Mouse (Mus musculus): ENCODE data around the gene Efcab11. TPM values are rescaled to one million over a fixed set of nuclear protein-coding genes. Genes with fewer than 3 reads are reported as not detected.

The Efcab11 gene
- total and polyA plus RNA-seq, 3 experiments, result 5.8 to 19.9 (median 8.0) TPM

- no peak for ATAC-seq (ENCODE audit: extremely low read depth, insufficient number of reproducible peaks, low FRiP score, poor library complexity, severe bottlenecking)
- no peaks in the 10 kb centered on the region for H3K4me1 ChIP-seq (ENCODE audit: insufficient read depth, low read depth, low read length)
- TF ChIP-seq POLR2AphosphoS5 (IDR thresholded peaks at IDR 0.05; ENCODE audit: insufficient replicate concordance, low read depth, low read length) (no peak), TAL1 (conservative IDR thresholded peaks at IDR 0.05; ENCODE audit: low read depth, low read length) (no peak), CTCF (IDR thresholded peaks at IDR 0.05; ENCODE audit: low read depth, low read length) (no peak)
- DNase-seq (ENCODE audit: low spot score), result no peak
- no peaks in the 10 kb centered on the region for H3K36me3 ChIP-seq (replicated peaks)
- peaks cover 4% of the 10 kb centered on the region; the same call in 1 of the 2 replicates for H3K9me3 ChIP-seq (replicated peaks)
- H3K4me3 ChIP-seq (ENCODE audit: low read depth, low read length), result no peak overlapping the region
- peaks cover 6% of the 10 kb centered on the region; the same call in 1 of the 2 replicates for H3K27me3 ChIP-seq (ENCODE audit: insufficient read depth, low read length)
Observed at GRCm38 (mm10) chr12:99771018-99771417, 113.2 kb downstream of the Efcab11 start.

GRCm38 (mm10) chr12:99769626-99770025, 114.6 kb downstream of the Efcab11 start:
- Histone ChIP-seq H3K4me3 (ENCODE audit: low read depth, low read length) (no peak overlapping the region), H3K27me3 (ENCODE audit: insufficient read depth, low read length) (peaks cover 6% of the 10 kb centered on the region; the same call in 1 of the 2 replicates), H3K4me1 (ENCODE audit: insufficient read depth, low read depth, low read length) (no peaks in the 10 kb centered on the region), H3K9me3 (replicated peaks) (peaks cover 4% of the 10 kb centered on the region; the same call in 1 of the 2 replicates), H3K36me3 (replicated peaks) (no peaks in the 10 kb centered on the region)
- TF ChIP-seq POLR2AphosphoS5 (IDR thresholded peaks at IDR 0.05; ENCODE audit: insufficient replicate concordance, low read depth, low read length), result no peak
- TF ChIP-seq TAL1 (conservative IDR thresholded peaks at IDR 0.05; ENCODE audit: low read depth, low read length), result no peak
- no peak for TF ChIP-seq GATA2 (IDR thresholded peaks at IDR 0.05; ENCODE audit: borderline replicate concordance, low read depth, low read length)
- no peak for TF ChIP-seq CTCF (IDR thresholded peaks at IDR 0.05; ENCODE audit: low read depth, low read length)
- TF ChIP-seq GATA1 (IDR thresholded peaks at IDR 0.05; ENCODE audit: borderline replicate concordance, low read length), result no peak
- ATAC-seq (ENCODE audit: extremely low read depth, insufficient number of reproducible peaks, low FRiP score, poor library complexity, severe bottlenecking), result no peak
- DNase-seq (ENCODE audit: low spot score), result no peak

- Histone ChIP-seq H3K27me3 (ENCODE audit: insufficient read depth, low read length) (peaks cover 6% of the 10 kb centered on the region; the same call in 1 of the 2 replicates), H3K36me3 (replicated peaks) (no peaks in the 10 kb centered on the region), H3K4me1 (ENCODE audit: insufficient read depth, low read depth, low read length) (no peaks in the 10 kb centered on the region), H3K4me3 (ENCODE audit: low read depth, low read length) (no peak overlapping the region), H3K9me3 (replicated peaks) (peaks cover 4% of the 10 kb centered on the region; the same call in 1 of the 2 replicates)
- TF ChIP-seq TAL1 (conservative IDR thresholded peaks at IDR 0.05; ENCODE audit: low read depth, low read length) (no peak), GATA2 (IDR thresholded peaks at IDR 0.05; ENCODE audit: borderline replicate concordance, low read depth, low read length) (no peak), CTCF (IDR thresholded peaks at IDR 0.05; ENCODE audit: low read depth, low read length) (no peak), GATA1 (IDR thresholded peaks at IDR 0.05; ENCODE audit: borderline replicate concordance, low read length) (no peak)
- no peak for DNase-seq (ENCODE audit: low spot score)
- ATAC-seq (ENCODE audit: extremely low read depth, insufficient number of reproducible peaks, low FRiP score, poor library complexity, severe bottlenecking), result no peak
Observed at GRCm38 (mm10) chr12:99767691-99768090, 116.5 kb downstream of the Efcab11 start.

GRCm38 (mm10) chr12:99765979-99766378, 118.3 kb downstream of the Efcab11 start:
- ATAC-seq (ENCODE audit: extremely low read depth, insufficient number of reproducible peaks, low FRiP score, poor library complexity, severe bottlenecking) (no peak), DNase-seq (ENCODE audit: low spot score) (no peak)
- Histone ChIP-seq H3K4me3 (ENCODE audit: low read depth, low read length) (no peak overlapping the region), H3K9me3 (replicated peaks) (peaks cover 4% of the 10 kb centered on the region; the same call in 1 of the 2 replicates), H3K36me3 (replicated peaks) (no peaks in the 10 kb centered on the region), H3K4me1 (ENCODE audit: insufficient read depth, low read depth, low read length) (no peaks in the 10 kb centered on the region), H3K27me3 (ENCODE audit: insufficient read depth, low read length) (0 out of 2 replicates have a peak, but pooled peaks cover 3% of the 10 kb centered on the region)
- TF ChIP-seq TAL1 (conservative IDR thresholded peaks at IDR 0.05; ENCODE audit: low read depth, low read length), result no peak
- TF ChIP-seq POLR2AphosphoS5 (IDR thresholded peaks at IDR 0.05; ENCODE audit: insufficient replicate concordance, low read depth, low read length), result no peak
- TF ChIP-seq GATA2 (IDR thresholded peaks at IDR 0.05; ENCODE audit: borderline replicate concordance, low read depth, low read length), result no peak
- TF ChIP-seq GATA1 (IDR thresholded peaks at IDR 0.05; ENCODE audit: borderline replicate concordance, low read length), result no peak
- TF ChIP-seq CTCF (IDR thresholded peaks at IDR 0.05; ENCODE audit: low read depth, low read length), result no peak

- Histone ChIP-seq H3K9me3 (replicated peaks) (peaks cover 4% of the 10 kb centered on the region; the same call in 1 of the 2 replicates), H3K4me3 (ENCODE audit: low read depth, low read length) (no peak overlapping the region), H3K27me3 (ENCODE audit: insufficient read depth, low read length) (0 out of 2 replicates have a peak, but pooled peaks cover 3% of the 10 kb centered on the region), H3K4me1 (ENCODE audit: insufficient read depth, low read depth, low read length) (no peaks in the 10 kb centered on the region), H3K36me3 (replicated peaks) (no peaks in the 10 kb centered on the region)
- ATAC-seq (ENCODE audit: extremely low read depth, insufficient number of reproducible peaks, low FRiP score, poor library complexity, severe bottlenecking), result no peak
- TF ChIP-seq POLR2AphosphoS5 (IDR thresholded peaks at IDR 0.05; ENCODE audit: insufficient replicate concordance, low read depth, low read length) (no peak), GATA2 (IDR thresholded peaks at IDR 0.05; ENCODE audit: borderline replicate concordance, low read depth, low read length) (no peak), CTCF (IDR thresholded peaks at IDR 0.05; ENCODE audit: low read depth, low read length) (no peak), GATA1 (IDR thresholded peaks at IDR 0.05; ENCODE audit: borderline replicate concordance, low read length) (no peak), TAL1 (conservative IDR thresholded peaks at IDR 0.05; ENCODE audit: low read depth, low read length) (no peak)
- no peak for DNase-seq (ENCODE audit: low spot score)
Observed at GRCm38 (mm10) chr12:99764053-99764452, 120.2 kb downstream of the Efcab11 start.

- Histone ChIP-seq H3K4me3 (ENCODE audit: low read depth, low read length) (no peak overlapping the region), H3K36me3 (replicated peaks) (no peaks in the 10 kb centered on the region), H3K9me3 (replicated peaks) (peaks cover 15% of the 10 kb centered on the region), H3K27me3 (ENCODE audit: insufficient read depth, low read length) (no peaks in the 10 kb centered on the region; the same call in 1 of the 2 replicates), H3K4me1 (ENCODE audit: insufficient read depth, low read depth, low read length) (no peaks in the 10 kb centered on the region)
- TF ChIP-seq CTCF (IDR thresholded peaks at IDR 0.05; ENCODE audit: low read depth, low read length) (no peak), POLR2AphosphoS5 (IDR thresholded peaks at IDR 0.05; ENCODE audit: insufficient replicate concordance, low read depth, low read length) (no peak)
- ATAC-seq (ENCODE audit: extremely low read depth, insufficient number of reproducible peaks, low FRiP score, poor library complexity, severe bottlenecking), result no peak
- DNase-seq (ENCODE audit: low spot score), result no peak
Observed at GRCm38 (mm10) chr12:99757754-99758526, 126.3 kb downstream of the Efcab11 start.
